Mouse (Mus musculus): Measurements from ENCODE around the gene Wdr83.
A peak's percentile ranks its signal among the peaks of the same experiment; 100 is the strongest.

Gene Wdr83

DNA sequence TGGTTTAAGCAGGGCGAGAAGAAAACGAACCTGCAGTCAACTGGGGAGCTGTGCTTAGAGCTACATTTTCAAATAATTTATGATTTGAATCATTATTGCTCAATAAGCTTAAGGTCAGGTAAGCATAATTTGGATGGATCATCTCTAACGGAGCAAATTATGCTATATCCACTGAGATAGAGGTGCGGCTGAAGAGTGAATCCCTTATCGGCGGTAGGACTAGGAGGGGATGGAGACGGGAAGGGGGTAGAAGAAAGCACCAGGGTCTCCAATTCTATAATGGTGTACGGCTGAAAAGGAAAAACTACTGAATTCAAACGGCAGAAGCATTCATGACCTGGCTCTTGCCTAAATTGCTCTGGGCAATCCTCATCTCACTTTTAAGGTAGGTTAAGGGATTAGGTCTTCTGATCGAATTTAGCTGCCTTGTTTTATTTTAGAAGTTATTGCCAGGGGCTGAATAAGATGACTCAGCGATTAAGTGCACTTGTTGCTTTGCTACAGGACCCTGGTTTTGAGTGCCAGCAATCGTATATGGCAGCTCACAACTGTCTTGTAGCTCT is 45.9 kb downstream of the Wdr83 start:
- DNase-seq (ENCODE audit: low spot score): no peak

GRCm38 (mm10) chr8:85034764-85035163 is 46.3 kb downstream of the Wdr83 start:
- DNase-seq (ENCODE audit: low spot score): peak; percentile 79

DNA sequence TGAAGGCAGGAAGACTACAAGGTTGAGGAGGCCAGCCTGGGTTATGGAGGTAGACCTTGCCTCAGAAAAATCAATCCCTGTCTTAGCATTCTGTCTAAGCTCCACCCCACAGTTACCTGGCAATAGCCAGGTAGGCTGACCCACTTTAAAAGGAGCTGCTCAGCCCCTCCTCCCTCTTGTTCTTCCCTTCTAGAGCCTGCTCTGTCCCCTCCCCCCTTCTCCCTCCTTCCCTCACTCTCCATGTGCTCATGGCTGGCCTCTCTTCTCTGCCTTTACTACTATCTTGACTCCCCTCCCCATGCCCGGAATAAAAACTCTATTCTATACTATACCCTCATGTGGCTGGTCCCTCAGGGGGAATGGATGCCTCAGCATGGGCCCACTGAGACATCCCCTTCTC is 47.2 kb downstream of the Wdr83 start:
- no peak for DNase-seq (ENCODE audit: low spot score)

GRCm38 (mm10) chr8:85032622-85033311 is 48.3 kb downstream of the Wdr83 start:
- DNase-seq (ENCODE audit: low spot score): no peak

DNA sequence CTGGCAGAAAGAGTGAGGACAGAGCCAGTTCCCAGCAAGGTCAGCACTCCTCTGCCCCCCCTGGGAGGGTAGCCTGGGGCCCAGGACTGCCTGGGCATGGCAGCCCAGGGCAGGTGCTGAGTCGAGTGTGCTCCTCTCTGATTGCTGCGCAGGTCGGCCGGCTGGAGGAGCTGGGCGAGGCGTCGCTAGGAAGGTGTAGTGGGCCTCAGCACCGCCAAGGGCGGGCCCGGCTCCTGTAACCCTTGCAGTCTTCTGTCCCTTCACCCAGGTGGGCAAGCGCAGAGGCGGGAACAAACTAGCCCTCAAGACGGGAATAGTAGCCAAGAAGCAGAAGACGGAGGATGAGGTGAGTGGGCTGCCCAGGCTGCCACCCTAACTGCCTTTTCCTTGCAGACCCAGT is 51.8 kb downstream of the Wdr83 start:
- DNase-seq (ENCODE audit: low spot score): no peak

- DNase-seq (ENCODE audit: low spot score): no peak
Observed at GRCm38 (mm10) chr8:85027922-85028321, 53.2 kb downstream of the Wdr83 start.

- no peak for DNase-seq (ENCODE audit: low spot score)
Observed at GRCm38 (mm10) chr8:85027516-85027855, 53.6 kb downstream of the Wdr83 start.

DNA sequence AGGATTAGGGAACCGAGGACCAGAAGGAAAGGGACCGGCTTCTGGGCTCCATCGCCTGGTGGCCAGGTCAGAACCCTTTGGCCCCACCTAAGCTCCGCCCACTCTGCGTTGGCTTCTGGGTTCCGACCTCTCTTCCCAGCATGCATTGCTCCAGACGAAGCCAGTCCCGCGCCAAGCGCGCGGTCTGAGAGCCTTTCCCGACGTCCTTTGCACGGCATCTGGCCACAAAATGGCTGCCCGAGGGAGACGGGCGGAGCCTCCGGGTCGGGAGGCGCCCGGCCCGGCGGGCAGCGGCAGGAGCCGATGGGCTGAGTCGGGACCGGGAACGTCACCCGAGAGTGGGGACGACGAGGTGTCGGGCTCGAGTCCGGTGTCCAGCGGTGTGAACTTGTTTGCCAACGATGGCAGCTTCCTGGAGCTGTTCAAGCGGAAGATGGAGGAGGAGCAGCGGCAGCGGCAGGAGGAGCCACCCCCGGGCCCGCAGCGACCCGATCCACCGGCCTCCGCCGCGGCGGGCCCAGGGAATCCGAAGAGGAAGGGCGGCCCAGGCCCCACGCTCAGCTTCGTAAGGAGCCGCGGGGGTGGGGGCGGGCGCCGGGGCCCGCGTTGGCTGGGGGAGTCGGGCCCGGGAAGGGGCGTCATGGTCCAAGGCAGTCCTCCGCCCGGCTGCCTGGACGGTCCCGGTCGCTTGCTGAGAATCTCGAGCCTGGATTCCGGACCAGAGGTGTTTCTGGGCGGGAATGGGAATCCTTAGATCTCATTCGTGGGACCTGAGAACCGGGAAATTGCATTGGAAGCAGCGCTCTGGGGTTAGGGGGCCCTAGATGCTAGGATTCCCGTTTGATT is 54.2 kb downstream of the Wdr83 start, which contains the start of gene Trir:
Gene Trir (plus strand): TSS at position 154 of the 846 bp plus-strand sequence.
- DNase-seq (ENCODE audit: low spot score): peak; percentile 97

DNA sequence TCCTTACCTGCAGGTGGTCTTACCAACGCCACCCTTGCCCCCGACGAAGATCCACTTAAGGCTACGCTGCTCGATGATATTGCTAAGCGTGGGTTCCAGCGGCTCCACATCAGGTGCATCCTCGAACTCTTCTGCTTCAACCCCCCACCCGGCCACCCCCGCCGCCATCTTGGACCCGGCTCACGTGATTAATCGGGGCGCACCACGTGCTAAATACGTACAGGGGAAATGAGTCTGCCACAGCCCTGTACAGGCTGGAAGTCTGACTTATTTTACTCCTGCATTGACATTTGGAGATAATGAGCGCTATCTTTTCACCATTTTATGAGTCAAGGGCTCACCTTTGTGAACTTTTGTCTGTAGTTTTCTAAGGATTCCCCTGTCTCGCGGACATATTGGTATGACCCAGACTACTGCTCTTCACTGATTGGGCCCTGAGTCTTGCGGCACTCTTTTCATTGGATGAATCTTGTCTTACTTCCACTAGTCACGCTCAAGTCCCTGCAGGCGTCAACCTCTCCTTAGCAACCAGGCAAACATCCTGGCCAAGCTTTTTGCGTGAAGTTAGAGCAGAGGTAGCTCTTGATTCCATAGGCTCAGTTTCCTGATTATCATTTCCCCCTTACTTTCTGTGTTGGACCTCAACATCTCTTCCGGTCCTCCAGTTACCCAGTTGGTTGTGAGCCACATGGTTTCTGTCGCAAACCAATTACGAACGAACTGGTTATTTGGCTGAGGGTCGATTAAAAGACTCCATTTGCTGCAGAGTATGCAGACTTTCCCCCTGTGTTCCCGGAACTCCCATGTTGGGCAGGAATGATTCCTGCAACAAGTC is 55.8 kb downstream of the Wdr83 start, which contains the start of gene Asna1:
Gene Asna1 (minus strand): TSS at position 184 of the 835 bp plus-strand sequence.
- DNase-seq (ENCODE audit: low spot score): peak; percentile 89
